Mouse (Mus musculus): ENCODE data around the gene Etv4. TPM values are rescaled to one million over a fixed set of nuclear protein-coding genes. Genes with fewer than 3 reads are reported as not detected.

The Etv4 gene
- 1.5 and 1.9 TPM in 2 replicates for polyA plus RNA-seq (2012; rRNA removed)

- Histone ChIP-seq H3K4me1 (replicated peaks; ENCODE audit: control insufficient read depth, insufficient read depth, low read length) (peaks cover 8% of the 10 kb centered on the region), H3K4me3 (ENCODE audit: control insufficient read depth, insufficient read depth, low read length) (peak within 1 kb of the TSS; percentile 43), H3K36me3 (ENCODE audit: control insufficient read depth, insufficient read depth, low read length) (no peaks in the 10 kb centered on the region), H3K27me3 (ENCODE audit: control insufficient read depth, insufficient read depth, low read length) (peaks cover 18% of the 10 kb centered on the region), H3K27ac (ENCODE audit: control insufficient read depth, insufficient read depth, low read length) (no peak within 1 kb of the TSS)
- no peak for TF ChIP-seq POLR2A (IDR thresholded peaks at IDR 0.05; ENCODE audit: control insufficient read depth, extremely low read depth, insufficient read depth, low read length, poor library complexity)
- no peak for TF ChIP-seq CTCF (IDR thresholded peaks at IDR 0.05; ENCODE audit: borderline replicate concordance, control insufficient read depth, extremely low read depth, insufficient read depth, low read length, poor library complexity)
- peak; percentile 92 for DNase-seq
- 2% methylated on average over 35 of the region's 35 CpGs for WGBS
Observed at GRCm38 (mm10) chr11:101785143-101785851, at the start of gene Etv4. Gene Etv4, minus strand, starts transcription at chr11:101785371.

- Histone ChIP-seq H3K27me3 (ENCODE audit: control insufficient read depth, insufficient read depth, low read length) (no peaks in the 10 kb centered on the region), H3K4me1 (replicated peaks; ENCODE audit: control insufficient read depth, insufficient read depth, low read length) (no peaks in the 10 kb centered on the region), H3K27ac (ENCODE audit: control insufficient read depth, insufficient read depth, low read length) (no peak overlapping the region), H3K36me3 (ENCODE audit: control insufficient read depth, insufficient read depth, low read length) (no peaks in the 10 kb centered on the region), H3K4me3 (ENCODE audit: control insufficient read depth, insufficient read depth, low read length) (no peak overlapping the region)
- WGBS: 87% methylated on average over 7 of the region's 7 CpGs
- no peak for TF ChIP-seq POLR2A (IDR thresholded peaks at IDR 0.05; ENCODE audit: control insufficient read depth, extremely low read depth, insufficient read depth, low read length, poor library complexity)
- no peak for TF ChIP-seq CTCF (IDR thresholded peaks at IDR 0.05; ENCODE audit: borderline replicate concordance, control insufficient read depth, extremely low read depth, insufficient read depth, low read length, poor library complexity)
- no peak for DNase-seq
Observed at GRCm38 (mm10) chr11:101832001-101832400, 46.8 kb upstream of the Etv4 start.

- H3K27me3 ChIP-seq (ENCODE audit: control insufficient read depth, insufficient read depth, low read length): no peaks in the 10 kb centered on the region
- H3K27ac ChIP-seq (ENCODE audit: control insufficient read depth, insufficient read depth, low read length): no peak overlapping the region
- no peak overlapping the region for H3K4me3 ChIP-seq (ENCODE audit: control insufficient read depth, insufficient read depth, low read length)
- TF ChIP-seq POLR2A (IDR thresholded peaks at IDR 0.05; ENCODE audit: control insufficient read depth, extremely low read depth, insufficient read depth, low read length, poor library complexity) (no peak), CTCF (IDR thresholded peaks at IDR 0.05; ENCODE audit: borderline replicate concordance, control insufficient read depth, extremely low read depth, insufficient read depth, low read length, poor library complexity) (no peak)
- no peak for DNase-seq
- WGBS: 72% methylated on average over 8 of the region's 8 CpGs
- H3K4me1 ChIP-seq (replicated peaks; ENCODE audit: control insufficient read depth, insufficient read depth, low read length): no peaks in the 10 kb centered on the region
- no peaks in the 10 kb centered on the region for H3K36me3 ChIP-seq (ENCODE audit: control insufficient read depth, insufficient read depth, low read length)
Observed at GRCm38 (mm10) chr11:101830616-101831015, 45.4 kb upstream of the Etv4 start.

- 76% methylated on average over 10 of the region's 10 CpGs for WGBS
- Histone ChIP-seq H3K4me1 (replicated peaks; ENCODE audit: control insufficient read depth, insufficient read depth, low read length) (no peaks in the 10 kb centered on the region), H3K4me3 (ENCODE audit: control insufficient read depth, insufficient read depth, low read length) (no peak overlapping the region), H3K27ac (ENCODE audit: control insufficient read depth, insufficient read depth, low read length) (no peak overlapping the region), H3K36me3 (ENCODE audit: control insufficient read depth, insufficient read depth, low read length) (no peaks in the 10 kb centered on the region), H3K27me3 (ENCODE audit: control insufficient read depth, insufficient read depth, low read length) (no peaks in the 10 kb centered on the region)
- TF ChIP-seq CTCF (IDR thresholded peaks at IDR 0.05; ENCODE audit: borderline replicate concordance, control insufficient read depth, extremely low read depth, insufficient read depth, low read length, poor library complexity): no peak
- TF ChIP-seq POLR2A (IDR thresholded peaks at IDR 0.05; ENCODE audit: control insufficient read depth, extremely low read depth, insufficient read depth, low read length, poor library complexity): no peak
- no peak for DNase-seq
Observed at GRCm38 (mm10) chr11:101830112-101830511, 44.9 kb upstream of the Etv4 start.

- H3K36me3 ChIP-seq (ENCODE audit: control insufficient read depth, insufficient read depth, low read length): no peaks in the 10 kb centered on the region
- no peaks in the 10 kb centered on the region for H3K4me1 ChIP-seq (replicated peaks; ENCODE audit: control insufficient read depth, insufficient read depth, low read length)
- H3K27ac ChIP-seq (ENCODE audit: control insufficient read depth, insufficient read depth, low read length): no peak overlapping the region
- no peak for TF ChIP-seq POLR2A (IDR thresholded peaks at IDR 0.05; ENCODE audit: control insufficient read depth, extremely low read depth, insufficient read depth, low read length, poor library complexity)
- TF ChIP-seq CTCF (IDR thresholded peaks at IDR 0.05; ENCODE audit: borderline replicate concordance, control insufficient read depth, extremely low read depth, insufficient read depth, low read length, poor library complexity): no peak
- H3K27me3 ChIP-seq (ENCODE audit: control insufficient read depth, insufficient read depth, low read length): no peaks in the 10 kb centered on the region
- 95% methylated on average over 4 of the region's 4 CpGs for WGBS
- DNase-seq: no peak
- H3K4me3 ChIP-seq (ENCODE audit: control insufficient read depth, insufficient read depth, low read length): no peak overlapping the region
Observed at GRCm38 (mm10) chr11:101828718-101829117, 43.5 kb upstream of the Etv4 start.

- TF ChIP-seq POLR2A (IDR thresholded peaks at IDR 0.05; ENCODE audit: control insufficient read depth, extremely low read depth, insufficient read depth, low read length, poor library complexity) (no peak), CTCF (IDR thresholded peaks at IDR 0.05; ENCODE audit: borderline replicate concordance, control insufficient read depth, extremely low read depth, insufficient read depth, low read length, poor library complexity) (no peak)
- no peaks in the 10 kb centered on the region for H3K4me1 ChIP-seq (replicated peaks; ENCODE audit: control insufficient read depth, insufficient read depth, low read length)
- no peak overlapping the region for H3K4me3 ChIP-seq (ENCODE audit: control insufficient read depth, insufficient read depth, low read length)
- H3K27ac ChIP-seq (ENCODE audit: control insufficient read depth, insufficient read depth, low read length): no peak overlapping the region
- no peaks in the 10 kb centered on the region for H3K36me3 ChIP-seq (ENCODE audit: control insufficient read depth, insufficient read depth, low read length)
- WGBS: 51% methylated on average over 3 of the region's 3 CpGs
- DNase-seq: no peak
- no peaks in the 10 kb centered on the region for H3K27me3 ChIP-seq (ENCODE audit: control insufficient read depth, insufficient read depth, low read length)
Observed at GRCm38 (mm10) chr11:101823210-101823609, 38.0 kb upstream of the Etv4 start.

Data from thymus, adult 2 months (tissue).